Comparison of ENCODE assay signal across 14 mouse cellular contexts in genomic region chr11:7625256-7625655, GRCm38 (mm10).
A peak's percentile ranks its signal among the peaks of the same experiment; 100 is the strongest.
DNase-seq lines count a peak whose midpoint lies in the region; ATAC-seq lines count a peak whose summit lies in the region.
"Had no signal": no experiment of that assay in that cellular context is flagged by ENCODE, and none has a peak within 500 bp of the region (broad histone marks: within the 10 kb centered on the region; RNA-seq: fewer than 3 reads in every experiment).

No protein-coding gene starts in this region.

- no peaks in the 10 kb centered on the region for H3K36me3 ChIP-seq in kidney, embryonic 14.5 days (ENCODE audit: control insufficient read depth, insufficient read depth, low read length)
- H3K36me3 ChIP-seq: heart, embryonic 15.5 days; liver, embryonic 13.5 days had no signal

- intact Hi-C loops in heart, postnatal 25 days (cut with DNase I), result no loop called here
- intact Hi-C loops in heart, postnatal 36 days (cut with DNase I), result no loop called here

- no peaks in the 10 kb centered on the region for H3K9me3 ChIP-seq in kidney, embryonic 14.5 days (ENCODE audit: control insufficient read depth, low read length)
- H3K9me3 ChIP-seq: forebrain, embryonic 13.5 days; heart, embryonic 15.5 days; liver, embryonic 13.5 days had no signal

- peak; percentile 14 for DNase-seq in adrenal gland, adult 8-10 months
- no peak for DNase-seq in adrenal gland, postnatal 4 days (ENCODE audit: low spot score in 2 of 2)
- DNase-seq in heart, adult 9 months (ENCODE audit: low spot score in 2 of 2), result peak; percentile 2 to 50
- DNase-seq in heart, postnatal 25 days (ENCODE audit: low spot score), result no peak
- DNase-seq in right cerebral cortex, adult 18-20 months, result peak; percentile 7
- DNase-seq in right cerebral cortex, postnatal 14 days, result no peak
- DNase-seq in heart, postnatal 36 days, result peak; percentile 9 to 18
- DNase-seq: kidney, postnatal 10 days; layer of hippocampus, postnatal 36 days; liver, embryonic 13.5 days had no signal

- WGBS in kidney, embryonic 14.5 days, result 83% methylated on average over 3 of the region's 3 CpGs

- H3K27ac ChIP-seq in kidney, embryonic 14.5 days (ENCODE audit: low read depth, low read length), result no peak overlapping the region
- H3K27ac ChIP-seq: forebrain, embryonic 13.5 days; heart, embryonic 15.5 days; liver, embryonic 13.5 days had no signal

- no peaks in the 10 kb centered on the region for H3K4me1 ChIP-seq in kidney, embryonic 14.5 days (ENCODE audit: control insufficient read depth, insufficient read depth, low read length)
- H3K4me1 ChIP-seq: forebrain, embryonic 13.5 days; heart, embryonic 15.5 days; liver, embryonic 13.5 days had no signal

- ATAC-seq in kidney, embryonic 14.5 days (ENCODE audit: low FRiP score, low TSS enrichment), result no peak
- ATAC-seq: activated CD4-positive, CD25-positive, alpha-beta regulatory T cell, adult 4 months; forebrain, embryonic 13.5 days had no signal

- H3K4me2 ChIP-seq in kidney, embryonic 14.5 days (replicated peaks; ENCODE audit: low read depth, low read length), result no peak overlapping the region
- H3K4me2 ChIP-seq: forebrain, embryonic 13.5 days; heart, embryonic 15.5 days; liver, embryonic 13.5 days had no signal

- no peak overlapping the region for H3K9ac ChIP-seq in kidney, embryonic 14.5 days (ENCODE audit: low read depth, low read length)
- H3K9ac ChIP-seq: forebrain, embryonic 13.5 days; heart, embryonic 15.5 days; liver, embryonic 13.5 days had no signal

- H3K27me3 ChIP-seq in kidney, embryonic 14.5 days (ENCODE audit: control insufficient read depth, insufficient read depth, low read length), result no peaks in the 10 kb centered on the region
- H3K27me3 ChIP-seq: forebrain, embryonic 13.5 days; heart, embryonic 15.5 days; liver, embryonic 13.5 days had no signal

- H3K4me3 ChIP-seq in kidney, embryonic 14.5 days (ENCODE audit: low read length), result no peak overlapping the region
- H3K4me3 ChIP-seq: forebrain, embryonic 13.5 days; heart, embryonic 15.5 days; liver, embryonic 13.5 days had no signal

Comparison
In these comparisons a context has a peak if more than half of its experiments do, and no peak if none do; other contexts are left out.
1. DNase-seq: peak in adrenal gland, adult 8-10 months (single experiment), heart, adult 9 months (2 of 2), right cerebral cortex, adult 18-20 months (single experiment) and heart, postnatal 36 days (2 of 2); none in adrenal gland, postnatal 4 days (0 of 2), heart, postnatal 25 days (single experiment) and right cerebral cortex, postnatal 14 days (single experiment).